Mouse (Mus musculus): ENCODE data around the gene Sept8. TPM values are rescaled to one million over a fixed set of nuclear protein-coding genes. Genes with fewer than 3 reads are reported as not detected.

Sept8 gene
- polyA plus RNA-seq (2016; fragmentation: Nextera tagmentation; extraction: Ambion mirVana): 20.1 and 22.9 TPM in 2 replicates

DNA sequence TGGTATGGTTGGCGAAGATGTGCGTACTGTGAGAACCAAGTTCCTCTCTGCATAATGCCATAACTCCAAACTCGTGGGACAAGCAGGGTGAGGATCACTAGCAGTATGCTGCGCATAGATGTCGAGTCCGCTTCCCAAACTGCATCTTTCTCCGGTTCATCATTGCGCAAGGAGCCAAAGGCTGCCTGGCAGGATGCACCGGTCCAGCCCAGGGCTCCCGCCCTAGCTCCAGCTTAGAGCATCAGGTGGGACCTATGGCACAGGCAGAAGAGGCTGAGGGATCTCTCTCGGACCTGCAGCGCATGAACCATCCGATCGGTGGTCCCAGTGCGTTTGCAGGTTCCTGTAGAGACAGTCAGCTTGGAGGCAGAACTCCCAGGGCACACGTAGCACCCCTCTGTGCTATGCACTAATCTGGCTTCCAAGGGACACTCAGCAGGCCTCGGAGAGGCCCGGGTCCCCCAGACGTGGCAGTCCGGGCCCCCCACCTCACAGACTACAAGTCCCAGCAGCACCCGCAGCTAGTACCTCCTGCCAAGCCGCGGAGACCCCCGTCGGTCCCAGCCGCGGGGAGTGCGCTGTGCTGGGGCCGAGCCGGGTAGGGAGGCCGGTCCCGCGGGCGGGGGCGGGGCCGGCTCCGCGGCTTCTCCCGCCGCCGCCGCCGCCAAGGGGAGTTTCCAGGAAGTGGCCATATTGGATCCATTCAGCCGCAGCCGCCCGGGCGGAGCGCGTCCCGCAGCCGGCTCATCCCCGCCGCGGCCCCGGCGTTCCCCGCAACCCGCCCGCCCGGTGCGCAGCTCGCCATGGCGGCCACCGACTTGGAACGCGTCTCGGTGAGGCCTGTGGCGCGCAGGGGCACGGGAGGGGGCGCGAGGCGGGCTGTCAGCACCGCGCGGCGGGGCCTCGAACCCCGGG, at the start of gene Sept8:
Gene Sept8, plus strand, starts transcription at position 51 of the 915 bp plus-strand sequence.
- Histone ChIP-seq H3K27me3 (ENCODE audit: insufficient read depth, poor library complexity, severe bottlenecking) (peaks cover 11% of the 10 kb centered on the region; the same call in 1 of the 2 replicates), H3K9me3 (no peaks in the 10 kb centered on the region), H3K36me3 (no peaks in the 10 kb centered on the region), H3K4me3 (peak within 1 kb of the TSS; percentile 97), H3K4me1 (peaks cover 57% of the 10 kb centered on the region), H3K27ac (peak within 1 kb of the TSS; percentile 95)
- no peak for DNase-seq (ENCODE audit: low spot score)
- WGBS: 5% methylated on average over 79 of the region's 79 CpGs

DNA sequence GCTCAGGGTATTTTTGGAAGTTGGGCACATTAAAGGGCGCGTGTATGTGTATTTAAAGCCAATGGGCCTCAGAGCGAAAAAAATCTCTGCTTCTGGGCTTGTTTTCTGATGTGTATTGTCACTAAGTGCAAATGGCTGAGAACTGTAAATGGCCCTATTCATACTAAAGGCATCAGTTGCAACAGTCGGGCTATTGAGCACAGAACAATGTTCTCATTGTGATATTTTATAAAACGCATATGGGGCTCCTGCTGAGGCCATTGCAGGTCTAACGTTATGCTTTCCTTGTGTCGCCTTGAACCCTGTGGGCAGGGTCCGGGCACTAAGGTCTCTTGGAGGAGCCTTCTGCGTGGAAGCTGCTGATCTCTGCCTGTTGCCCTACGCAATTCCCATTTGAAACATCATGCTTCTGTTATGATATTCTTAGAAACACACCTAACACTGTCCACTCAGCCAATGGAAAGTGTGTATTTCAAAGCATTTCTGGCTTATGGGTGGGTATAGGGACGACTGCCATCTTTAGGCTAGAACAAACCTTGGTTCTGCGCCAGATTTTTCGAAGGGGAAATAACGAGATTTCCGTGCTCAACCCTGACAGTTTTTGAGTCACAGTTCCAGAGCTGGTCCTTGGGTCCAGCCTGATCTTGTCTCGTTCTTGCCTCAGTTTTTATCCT, 49.6 kb upstream of the Sept8 start:
- peaks cover 88% of the 10 kb centered on the region for H3K27me3 ChIP-seq (ENCODE audit: insufficient read depth, poor library complexity, severe bottlenecking)
- no peak overlapping the region for H3K27ac ChIP-seq
- no peaks in the 10 kb centered on the region for H3K9me3 ChIP-seq
- peak overlapping the region; percentile 42; the same call in 1 of the 2 replicates for H3K4me3 ChIP-seq
- 41% methylated on average over 16 of the region's 16 CpGs for WGBS
- DNase-seq (ENCODE audit: low spot score): no peak
- 0 out of 2 replicates have a peak, but pooled peaks cover 2% of the 10 kb centered on the region for H3K36me3 ChIP-seq
- H3K4me1 ChIP-seq: peaks cover 23% of the 10 kb centered on the region

DNA sequence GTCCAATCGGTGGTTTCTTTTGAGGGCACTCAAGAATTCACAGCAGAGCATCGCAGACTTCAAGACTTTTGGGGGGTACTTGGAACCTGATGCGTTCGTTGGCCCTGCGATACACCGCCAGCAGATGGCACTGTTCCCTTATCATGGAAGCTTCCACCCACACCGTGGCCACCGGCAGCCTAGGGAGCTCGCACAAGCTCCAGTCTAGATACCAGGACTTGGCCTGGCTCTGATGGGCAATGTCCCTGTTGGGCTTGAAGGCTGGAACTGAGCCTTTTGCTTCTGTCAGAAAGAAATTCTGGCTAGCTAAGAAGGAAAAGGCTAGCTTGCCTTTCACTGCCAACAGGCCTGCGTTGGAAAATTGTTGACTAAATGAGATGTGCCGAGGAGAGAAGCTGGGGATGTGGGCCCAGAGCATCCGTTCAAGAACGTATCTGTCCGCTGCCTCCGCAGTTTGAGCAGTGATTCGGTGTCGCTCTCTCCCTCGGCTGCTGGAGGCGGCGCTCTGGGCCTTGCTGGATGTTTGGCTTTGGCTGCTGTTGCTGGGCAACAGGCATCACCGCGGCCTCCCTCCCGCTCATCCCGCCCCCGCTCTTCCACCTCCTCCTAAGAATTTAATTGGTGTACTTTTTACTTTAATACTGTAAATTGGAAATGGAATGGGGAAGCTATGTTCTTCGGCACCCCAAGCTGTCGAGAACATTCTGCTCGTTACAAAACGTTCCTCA, 48.9 kb upstream of the Sept8 start, which contains the start of gene Gm9837:
Gene Gm9837, minus strand, starts transcription at position 512 of the 728 bp plus-strand sequence.
- DNase-seq (ENCODE audit: low spot score): peak; percentile 92
- Histone ChIP-seq H3K9me3 (no peaks in the 10 kb centered on the region), H3K4me3 (peak within 1 kb of the TSS; percentile 42), H3K27me3 (ENCODE audit: insufficient read depth, poor library complexity, severe bottlenecking) (peaks cover 88% of the 10 kb centered on the region), H3K36me3 (no peaks in the 10 kb centered on the region), H3K27ac (no peak within 1 kb of the TSS), H3K4me1 (peaks cover 23% of the 10 kb centered on the region)
- 5% methylated on average over 29 of the region's 29 CpGs for WGBS

GRCm38 (mm10) chr11:53472709-53473108, 46.3 kb upstream of the Sept8 start:
- Histone ChIP-seq H3K27ac (no peak overlapping the region), H3K36me3 (no peaks in the 10 kb centered on the region), H3K4me3 (no peak overlapping the region), H3K27me3 (ENCODE audit: insufficient read depth, poor library complexity, severe bottlenecking) (peaks cover 85% of the 10 kb centered on the region), H3K4me1 (peaks cover 12% of the 10 kb centered on the region), H3K9me3 (no peaks in the 10 kb centered on the region)
- 75% methylated on average over 3 of the region's 3 CpGs for WGBS
- DNase-seq (ENCODE audit: low spot score): no peak

DNA sequence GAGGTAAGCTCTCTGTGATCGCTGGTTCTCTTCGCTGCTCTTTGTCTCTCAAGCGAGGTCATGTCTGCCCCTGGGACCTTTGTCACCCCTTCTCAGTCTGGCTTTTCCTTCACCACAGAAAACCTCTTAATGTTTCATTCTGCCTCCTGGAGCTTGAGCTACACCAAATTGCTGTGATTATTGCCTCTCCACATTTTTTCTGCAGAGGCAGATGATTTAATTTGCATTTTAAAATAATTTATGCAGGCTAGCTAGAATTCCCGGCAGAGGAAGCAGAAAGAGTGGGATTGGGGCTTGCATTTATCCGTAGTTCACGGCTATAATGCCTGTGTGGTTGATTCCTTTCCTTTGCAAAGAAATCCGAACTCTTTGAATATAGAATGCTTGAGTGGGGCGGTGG, 43.4 kb upstream of the Sept8 start:
- Histone ChIP-seq H3K36me3 (no peaks in the 10 kb centered on the region), H3K4me3 (no peak overlapping the region), H3K27me3 (ENCODE audit: insufficient read depth, poor library complexity, severe bottlenecking) (peaks cover 92% of the 10 kb centered on the region), H3K27ac (no peak overlapping the region), H3K4me1 (peaks cover 24% of the 10 kb centered on the region), H3K9me3 (no peaks in the 10 kb centered on the region; the same call in 1 of the 2 replicates)
- no peak for DNase-seq (ENCODE audit: low spot score)
- 38% methylated on average over 8 of the region's 8 CpGs for WGBS

GRCm38 (mm10) chr11:53477833-53478232, 41.2 kb upstream of the Sept8 start:
- Histone ChIP-seq H3K9me3 (no peaks in the 10 kb centered on the region; the same call in 1 of the 2 replicates), H3K4me3 (no peak overlapping the region), H3K27me3 (ENCODE audit: insufficient read depth, poor library complexity, severe bottlenecking) (peaks cover 84% of the 10 kb centered on the region), H3K27ac (no peak overlapping the region), H3K4me1 (peaks cover 19% of the 10 kb centered on the region), H3K36me3 (no peaks in the 10 kb centered on the region)
- DNase-seq (ENCODE audit: low spot score): no peak
- 43% methylated on average over 7 of the region's 7 CpGs for WGBS

- WGBS: 5% methylated on average over 79 of the region's 79 CpGs
- H3K4me3 ChIP-seq: peak overlapping the region; percentile 61
- DNase-seq (ENCODE audit: low spot score): no peak
- peaks cover 82% of the 10 kb centered on the region for H3K27me3 ChIP-seq (ENCODE audit: insufficient read depth, poor library complexity, severe bottlenecking)
- peak overlapping the region; percentile 43 for H3K27ac ChIP-seq
- no peaks in the 10 kb centered on the region; the same call in 1 of the 2 replicates for H3K9me3 ChIP-seq
- H3K4me1 ChIP-seq: peaks cover 22% of the 10 kb centered on the region
- H3K36me3 ChIP-seq: no peaks in the 10 kb centered on the region
These were observed 40.5 kb upstream of the Sept8 start for GRCm38 (mm10) chr11:53478383-53479170.

DNA sequence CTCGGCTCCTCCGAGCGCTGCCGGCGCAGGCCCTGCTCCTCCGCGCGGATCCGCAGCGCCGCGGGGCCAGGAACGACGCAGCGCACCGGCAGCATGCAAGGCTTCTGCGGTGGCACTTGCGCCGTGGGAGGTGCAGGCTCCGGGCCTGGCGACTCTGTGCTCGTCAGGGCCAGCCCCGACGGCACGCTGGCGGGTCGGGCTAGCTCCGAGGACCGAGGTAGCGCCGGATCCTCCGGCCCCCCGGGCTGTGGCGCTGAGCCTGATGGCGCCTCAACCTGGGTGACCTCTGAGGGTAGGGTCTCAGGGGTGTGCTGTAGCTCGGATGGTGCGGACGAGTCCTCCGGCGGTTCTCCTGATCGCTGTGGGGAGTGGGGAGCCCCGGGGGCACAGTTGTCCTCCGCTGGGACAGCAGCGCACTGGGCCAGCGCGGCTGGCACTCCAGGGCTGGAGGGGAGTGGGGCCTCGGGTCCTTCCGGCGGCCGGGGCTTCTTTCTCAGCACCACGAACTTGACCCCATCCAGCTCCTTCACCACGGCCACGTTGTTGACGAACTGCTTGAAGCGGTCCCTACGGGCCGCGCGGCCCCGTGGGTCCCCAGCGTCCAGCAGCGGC, 39.8 kb upstream of the Sept8 start:
- no peaks in the 10 kb centered on the region for H3K36me3 ChIP-seq
- peak overlapping the region; percentile 43 for H3K27ac ChIP-seq
- H3K27me3 ChIP-seq (ENCODE audit: insufficient read depth, poor library complexity, severe bottlenecking): peaks cover 75% of the 10 kb centered on the region
- peak overlapping the region; percentile 61 for H3K4me3 ChIP-seq
- no peak for DNase-seq (ENCODE audit: low spot score)
- H3K4me1 ChIP-seq: peaks cover 23% of the 10 kb centered on the region
- 2% methylated on average over 62 of the region's 62 CpGs for WGBS
- no peaks in the 10 kb centered on the region; the same call in 1 of the 2 replicates for H3K9me3 ChIP-seq

- Histone ChIP-seq H3K27me3 (ENCODE audit: insufficient read depth, poor library complexity, severe bottlenecking) (peaks cover 69% of the 10 kb centered on the region), H3K4me1 (peaks cover 23% of the 10 kb centered on the region), H3K9me3 (no peaks in the 10 kb centered on the region; the same call in 1 of the 2 replicates), H3K36me3 (no peaks in the 10 kb centered on the region), H3K4me3 (peak within 1 kb of the TSS; percentile 61), H3K27ac (peak within 1 kb of the TSS; percentile 43)
- DNase-seq (ENCODE audit: low spot score): no peak
- WGBS: 2% methylated on average over 40 of the region's 40 CpGs
These were observed 39.2 kb upstream of the Sept8 start, which contains the start of the genes Gm9945 and Sowaha for GRCm38 (mm10) chr11:53479783-53480301. Gene Gm9945 (plus strand): TSS chr11:53480166. Gene Sowaha (minus strand): TSS chr11:53480274.

GRCm38 (mm10) chr11:53481088-53481730, 37.8 kb upstream of the Sept8 start:
- 55% methylated on average over 4 of the region's 4 CpGs for WGBS
- H3K4me1 ChIP-seq: peaks cover 23% of the 10 kb centered on the region
- H3K4me3 ChIP-seq: no peak overlapping the region
- H3K27ac ChIP-seq: no peak overlapping the region
- no peak for DNase-seq (ENCODE audit: low spot score)
- no peaks in the 10 kb centered on the region for H3K36me3 ChIP-seq
- no peaks in the 10 kb centered on the region; the same call in 1 of the 2 replicates for H3K9me3 ChIP-seq
- peaks cover 64% of the 10 kb centered on the region for H3K27me3 ChIP-seq (ENCODE audit: insufficient read depth, poor library complexity, severe bottlenecking)
